Mouse (Mus musculus) MEL-GATA-1-ER (cell line): ENCODE data around the gene Podnl1.
A peak's percentile ranks its signal among the peaks of the same experiment; 100 is the strongest.

ENCODE experiments used
- DNase-seq: peaks from one replicate; pipeline ENCODE4 v3.0.0-alpha.2; 2012; ENCODE audit warnings: low read depth; ENCODE audit errors: extremely low read depth

Gene Podnl1

DNA sequence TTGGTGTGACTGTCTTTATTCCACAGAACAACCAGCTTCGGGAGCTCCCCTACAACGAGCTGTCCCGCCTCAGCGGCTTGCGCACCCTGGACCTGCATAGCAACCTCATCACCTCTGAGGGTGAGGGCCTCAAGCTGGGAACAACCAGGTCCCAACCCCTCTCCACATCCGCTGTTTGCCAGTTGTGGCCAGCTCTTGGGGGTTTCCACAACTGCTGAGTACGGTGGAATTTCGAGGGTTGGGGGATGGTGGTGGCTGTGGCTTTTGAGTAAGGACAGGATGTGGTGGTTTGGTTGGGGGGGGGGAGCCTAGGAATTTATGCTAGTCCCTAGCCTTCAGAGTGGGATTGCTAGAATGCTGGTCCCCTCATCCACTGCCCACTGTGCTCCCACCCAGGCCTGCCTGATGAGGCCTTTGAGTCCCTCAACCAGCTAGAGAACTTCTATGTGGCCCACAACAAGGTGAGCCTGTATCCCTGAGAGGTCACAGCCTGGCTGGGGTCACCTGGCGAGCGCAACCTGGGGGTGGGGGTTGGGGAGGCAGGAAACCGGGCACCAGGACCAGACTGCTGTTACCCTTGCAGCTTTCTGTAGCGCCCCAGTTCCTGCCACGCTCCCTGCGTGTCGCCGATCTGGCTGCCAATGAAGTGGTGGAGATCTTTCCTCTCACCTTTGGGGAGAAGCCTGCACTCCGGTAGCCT lies 1.6 kb downstream of the Podnl1 start:
- DNase-seq: no peak

DNA sequence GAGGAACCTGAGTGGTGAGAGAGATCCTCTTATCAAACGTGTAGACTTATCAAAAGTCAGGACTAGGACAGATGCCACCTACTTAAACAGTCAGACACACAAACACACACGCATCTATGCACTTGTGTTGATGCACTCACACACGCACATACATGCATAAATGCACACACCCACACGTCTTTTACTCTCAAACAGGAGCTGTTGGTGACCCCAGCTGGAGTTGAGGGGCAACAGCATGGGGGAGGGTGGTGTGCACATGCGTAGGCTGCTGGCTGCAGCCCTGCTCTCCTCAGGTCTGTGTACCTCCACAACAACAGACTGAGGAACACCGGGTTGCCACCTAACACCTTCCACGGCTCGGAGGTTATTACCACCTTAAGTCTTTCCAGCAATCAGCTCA lies 2.5 kb downstream of the Podnl1 start:
- no peak for DNase-seq

DNA sequence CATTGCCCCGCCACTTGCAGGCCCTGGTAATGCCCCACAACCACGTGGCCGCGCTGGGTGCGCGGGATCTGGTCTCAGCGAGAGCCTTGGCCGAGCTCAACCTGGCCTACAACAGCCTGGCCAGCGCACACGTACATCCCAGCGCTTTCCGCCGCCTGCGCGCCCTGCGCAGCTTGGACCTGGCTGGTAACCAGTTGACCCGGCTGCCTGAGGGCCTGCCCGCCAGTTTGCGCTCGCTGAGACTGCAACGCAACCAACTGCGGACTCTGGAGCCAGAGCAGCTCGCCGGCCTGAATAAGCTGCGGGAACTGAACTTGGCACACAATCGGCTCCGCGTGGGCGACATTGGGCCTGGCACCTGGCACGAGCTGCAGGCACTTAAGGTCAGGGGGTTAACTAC lies 5.0 kb downstream of the Podnl1 start:
- DNase-seq: no peak

DNA sequence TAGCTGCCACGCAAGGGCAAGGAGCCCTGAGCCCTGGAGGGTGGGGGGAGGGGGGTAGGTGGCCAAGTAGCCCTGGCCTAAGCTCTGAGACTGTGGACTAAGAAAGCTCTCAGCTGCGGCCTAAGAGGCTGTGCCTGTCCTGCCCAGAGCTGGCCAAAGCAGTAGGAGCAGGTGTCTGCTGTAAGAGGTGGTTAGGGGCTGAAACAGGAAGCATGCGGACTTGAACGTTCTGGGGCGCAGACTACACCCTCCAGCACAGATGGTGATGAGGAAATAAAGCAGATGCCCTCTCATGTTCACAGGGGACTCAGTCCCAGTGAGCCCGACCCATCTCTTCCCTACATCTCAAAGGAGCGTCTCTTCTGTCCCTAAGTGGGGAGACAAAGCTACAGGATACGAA lies 6.4 kb downstream of the Podnl1 start:
- DNase-seq: no peak

- no peak for DNase-seq
Observed at GRCm38 (mm10) chr8:84137848-84138247, 12.1 kb downstream of the Podnl1 start.

DNA sequence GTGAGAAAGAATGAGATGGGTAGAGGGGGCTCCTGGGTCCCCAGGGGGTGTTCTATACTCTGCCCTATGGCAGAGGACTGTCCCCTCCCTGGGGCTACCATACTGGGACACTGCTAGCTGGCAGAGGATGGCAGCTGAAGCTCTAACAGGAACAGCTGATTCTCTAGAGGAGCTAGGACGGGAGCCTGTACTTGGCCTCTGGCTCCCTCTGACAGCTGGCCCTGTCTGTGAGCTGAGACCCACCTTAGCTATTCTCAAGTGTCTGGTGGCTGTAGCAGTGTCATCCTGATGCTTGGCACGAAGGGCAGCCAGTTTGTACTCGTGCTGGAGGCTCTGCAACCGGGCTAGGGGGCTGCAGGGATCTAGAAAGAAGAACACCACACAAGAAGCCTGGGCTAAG lies 15.0 kb downstream of the Podnl1 start:
- DNase-seq: no peak

- DNase-seq: no peak
Observed at GRCm38 (mm10) chr8:84144636-84145245, 19.0 kb downstream of the Podnl1 start.

DNA sequence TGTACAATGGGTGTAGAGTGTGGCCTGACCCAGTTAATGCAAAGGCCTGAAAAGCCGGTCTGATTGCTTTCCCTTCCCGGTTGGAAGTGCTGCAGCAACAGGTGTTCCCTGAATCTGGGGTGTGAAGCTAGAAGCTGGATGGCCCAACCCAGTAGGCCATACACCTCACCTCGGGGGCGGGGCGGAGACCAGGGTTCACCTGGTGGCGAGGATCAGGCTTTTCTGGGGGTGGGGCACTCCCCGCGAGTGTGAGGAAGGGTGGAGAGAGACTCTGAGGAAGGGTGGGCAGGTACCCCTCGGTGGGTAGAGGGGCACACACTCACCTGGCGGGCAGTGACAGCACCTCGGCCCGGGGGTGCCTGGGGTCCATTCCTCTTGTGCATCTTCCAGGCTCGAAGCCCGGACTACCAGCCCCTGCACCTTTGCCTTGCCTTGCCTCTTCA lies 21.6 kb downstream of the Podnl1 start:
- DNase-seq: no peak

- peak; percentile 91 for DNase-seq
Observed at GRCm38 (mm10) chr8:84147769-84148530, 22.2 kb downstream of the Podnl1 start, which contains the start of the genes Cc2d1a and 4930432K21Rik. Gene Cc2d1a, minus strand, starts transcription at chr8:84147936. Gene 4930432K21Rik, plus strand, starts transcription at chr8:84148025.

- DNase-seq: no peak
Observed at GRCm38 (mm10) chr8:84148531-84148850, 22.7 kb downstream of the Podnl1 start.

DNA sequence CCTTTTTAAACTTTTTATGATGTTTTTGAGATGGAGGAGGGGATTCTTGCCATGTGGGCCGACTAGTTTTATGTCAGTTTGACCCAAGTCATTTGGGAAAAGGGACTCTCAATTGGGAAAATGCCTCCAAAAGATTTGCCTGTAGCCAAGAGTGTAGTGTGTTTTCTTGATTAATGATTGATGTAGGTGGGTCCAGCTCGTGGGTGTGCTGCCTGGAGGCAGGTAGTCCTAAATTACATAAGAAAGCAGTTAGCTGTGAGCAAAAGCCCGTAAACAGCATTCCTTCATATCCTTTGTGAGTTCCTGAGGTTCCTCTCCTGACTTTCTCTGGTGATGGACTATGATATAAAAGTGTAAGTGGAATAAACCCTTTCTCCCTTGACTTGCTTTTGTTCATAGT lies 23.4 kb downstream of the Podnl1 start:
- no peak for DNase-seq

- DNase-seq: no peak
Observed at GRCm38 (mm10) chr8:84157620-84158019, 31.8 kb downstream of the Podnl1 start.

- no peak for DNase-seq
Observed at GRCm38 (mm10) chr8:84167696-84168095, 41.9 kb downstream of the Podnl1 start.

DNA sequence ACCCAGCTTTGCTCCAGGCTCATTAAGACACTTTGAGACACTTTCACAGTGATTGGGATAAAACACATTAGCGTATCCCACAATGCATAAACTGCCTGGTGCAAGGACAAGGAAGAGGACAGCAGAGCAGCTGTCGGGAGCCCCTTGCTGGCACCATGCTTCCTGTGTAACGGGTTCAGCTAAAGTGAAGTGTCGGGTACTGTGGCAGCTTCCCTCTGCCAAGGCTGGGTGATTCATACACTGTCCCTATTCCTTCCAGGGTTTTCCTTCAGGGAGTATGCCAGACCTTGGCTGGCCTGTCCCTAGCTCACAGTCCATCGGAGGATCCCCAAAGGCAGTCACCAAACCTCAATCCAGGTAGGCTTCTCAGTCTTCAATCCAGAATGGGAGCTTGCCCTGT lies 44.3 kb downstream of the Podnl1 start:
- no peak for DNase-seq

DNA sequence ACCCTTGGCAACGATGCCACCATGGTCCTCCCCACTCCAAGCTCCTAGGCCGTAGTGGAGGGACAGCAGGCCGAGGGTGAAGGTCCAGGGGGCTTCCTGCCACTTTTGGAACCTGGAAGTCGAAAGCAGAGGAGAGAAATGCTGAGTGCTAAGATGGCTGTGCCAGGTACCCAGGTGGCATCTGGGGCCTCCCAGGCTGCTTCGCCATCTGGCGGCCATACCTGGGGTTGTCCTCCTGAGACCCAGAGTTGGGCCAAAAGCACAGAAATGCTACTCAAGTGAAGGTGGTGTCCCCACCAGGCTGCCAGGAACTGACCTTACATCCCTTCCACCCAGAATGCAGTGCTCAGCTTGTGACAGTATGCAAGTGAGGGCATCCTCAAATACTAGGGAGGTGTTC lies 48.1 kb downstream of the Podnl1 start:
- no peak for DNase-seq

DNA sequence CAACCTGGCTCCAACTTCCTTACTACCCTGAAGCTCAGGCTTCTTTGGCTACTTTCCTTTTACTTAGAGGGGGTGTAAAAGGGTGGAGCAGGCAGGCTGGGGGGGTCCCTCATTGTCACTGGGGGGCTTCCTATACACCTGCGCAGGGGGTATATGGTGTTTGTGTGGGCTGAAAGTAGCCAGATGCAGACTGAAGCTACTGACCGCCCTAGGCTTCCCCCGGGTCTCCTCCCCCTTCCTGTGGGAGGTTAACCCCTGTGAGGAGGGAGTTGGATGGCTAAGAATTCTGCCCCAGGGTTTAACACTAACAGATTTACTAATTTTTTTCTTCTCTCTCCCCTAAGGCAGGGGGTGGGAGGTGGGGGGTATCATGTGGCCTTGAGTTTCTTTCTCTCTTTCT lies 50.8 kb downstream of the Podnl1 start:
- no peak for DNase-seq

DNA sequence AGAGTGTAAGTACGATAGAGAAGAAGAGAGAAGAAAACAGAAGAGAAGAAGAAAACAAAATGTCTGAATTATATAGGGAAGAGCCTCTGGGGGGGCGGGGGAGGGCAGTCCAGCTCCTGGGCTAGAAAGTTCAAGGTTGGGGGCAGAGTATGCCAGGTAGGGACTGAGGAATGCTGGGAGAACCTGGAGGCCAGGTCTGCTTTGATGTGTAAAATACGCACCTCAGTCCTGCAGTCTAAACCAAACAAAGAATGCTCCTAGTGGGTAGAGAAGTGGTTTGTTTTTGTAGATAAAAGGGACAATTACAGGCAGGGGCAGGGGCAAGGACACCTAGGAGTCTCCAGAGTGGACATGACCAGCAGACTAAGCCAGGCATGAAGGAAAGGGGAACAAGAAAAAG lies 51.6 kb downstream of the Podnl1 start:
- no peak for DNase-seq

DNA sequence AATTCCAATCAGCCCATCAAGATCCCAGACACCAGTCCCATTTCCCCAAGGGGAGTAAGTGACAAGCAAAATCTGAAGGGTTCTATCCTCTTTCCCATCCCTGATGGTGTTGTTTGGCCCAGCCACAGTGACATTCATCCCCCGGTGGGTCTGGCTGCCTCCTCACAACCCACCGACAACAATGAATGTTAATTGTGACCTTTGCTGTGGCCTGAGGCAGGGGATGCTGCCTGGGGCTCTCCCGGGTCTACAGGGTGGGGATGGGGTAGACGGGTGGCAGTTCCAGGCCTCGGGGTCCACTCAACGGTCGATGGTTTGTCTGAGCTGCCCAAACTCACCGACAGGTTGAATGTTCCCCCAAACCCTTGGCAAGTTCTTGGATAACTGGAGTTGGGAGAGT lies 52.8 kb downstream of the Podnl1 start:
- DNase-seq: no peak

GRCm38 (mm10) chr8:84179946-84180345 lies 54.2 kb downstream of the Podnl1 start:
- no peak for DNase-seq

- no peak for DNase-seq
Observed at GRCm38 (mm10) chr8:84180530-84181190, 54.9 kb downstream of the Podnl1 start.
